Mouse (Mus musculus) embryonic facial prominence, embryonic 12.5 days (tissue): ENCODE measurements around the gene Zfp788. TPM values are rescaled to one million over a fixed set of nuclear protein-coding genes. Genes with fewer than 3 reads are reported as not detected.

Experiments
- polyA plus RNA-seq: library from polyadenylated mRNA; unstranded; fragments of >200 nt; fragmentation: Nextera tagmentation; extraction: Ambion mirVana; gene quantifications from 2 replicates; pipeline ENCODE4 v1.2.1, GENCODE M21; 2016

Zfp788 gene
- polyA plus RNA-seq, 1 experiment from 2014 or later: 15.4 TPM

Other genes starting within 250 kb of the Zfp788 start
- 10.0 TPM in 2 replicates for gene AI987944, start 239.8 kb upstream of the Zfp788 start, polyA plus RNA-seq
- gene Vmn2r57, start 184.5 kb upstream of the Zfp788 start, polyA plus RNA-seq: 0.24 and 0.39 TPM in 2 replicates
- 0.14 and 0.26 TPM in 2 replicates for gene Gm20449, start 133.8 kb upstream of the Zfp788 start, polyA plus RNA-seq
- 12.4 and 15.1 TPM in 2 replicates for gene AW146154, start 133.3 kb upstream of the Zfp788 start, polyA plus RNA-seq
- gene Gm6871, start 59.5 kb upstream of the Zfp788 start, polyA plus RNA-seq: not detected in 2 replicates
- gene 2610021A01Rik, start 34.0 kb upstream of the Zfp788 start, polyA plus RNA-seq: 15.5 and 16.3 TPM in 2 replicates
- gene Vmn2r58, start 239.5 kb downstream of the Zfp788 start, polyA plus RNA-seq: not detected in 2 replicates